Comparison of ENCODE assay signal across 12 mouse cellular contexts in the genomic region with DNA sequence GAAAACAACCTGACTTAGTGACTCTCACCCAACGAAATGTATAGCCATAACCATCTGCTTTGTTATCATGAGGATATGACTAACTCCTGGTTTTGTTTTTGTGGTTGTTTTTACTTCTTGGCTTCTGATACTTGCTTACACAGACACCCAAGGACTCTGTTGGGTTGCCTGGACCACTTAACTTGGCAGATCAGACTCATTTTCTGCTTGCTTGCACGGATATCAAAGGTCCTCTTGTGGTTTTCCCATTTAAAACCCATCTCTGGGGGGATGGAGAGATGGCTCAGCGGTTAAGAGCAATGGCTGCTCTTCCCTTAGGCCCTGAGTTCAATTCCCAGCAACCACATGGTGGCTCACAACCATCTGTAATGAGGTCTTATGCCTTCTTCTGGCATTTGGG.
"Had no signal": no experiment of that assay in that cellular context is flagged by ENCODE, and none has a peak within 500 bp of the region (broad histone marks: within the 10 kb centered on the region; RNA-seq: fewer than 3 reads in every experiment).

No protein-coding gene starts in this region.

- H3K9me3 ChIP-seq: limb, embryonic 13.5 days; neural tube, embryonic 12.5 days had no signal

- H3K4me1 ChIP-seq: neural tube, embryonic 12.5 days had no signal

- DNase-seq: kidney, adult 8-10 months; layer of hippocampus, adult 9-11 months; layer of hippocampus, postnatal 36 days; lung, adult 18-20 months; midbrain, embryonic 14.5 days; thymus, postnatal 4 days had no signal

- ATAC-seq: intestine, postnatal 0 days had no signal

- H3K27ac ChIP-seq: limb, embryonic 13.5 days; liver, embryonic 14.5 days; neural tube, embryonic 12.5 days; stomach, postnatal 0 days had no signal

- H3K4me2 ChIP-seq: limb, embryonic 13.5 days; neural tube, embryonic 12.5 days had no signal

- H3K9ac ChIP-seq: limb, embryonic 13.5 days; liver, embryonic 14.5 days; neural tube, embryonic 12.5 days had no signal

- H3K4me3 ChIP-seq: limb, embryonic 13.5 days; myocyte; neural tube, embryonic 12.5 days had no signal

- H3K27me3 ChIP-seq: limb, embryonic 13.5 days; neural tube, embryonic 12.5 days had no signal

- H3K36me3 ChIP-seq: limb, embryonic 13.5 days; neural tube, embryonic 12.5 days had no signal
